Mouse (Mus musculus) megakaryocyte, embryonic 14.5 days (primary cell): ENCODE data around the gene Jmjd6. TPM values are rescaled to one million over a fixed set of nuclear protein-coding genes. Genes with fewer than 3 reads are reported as not detected.
"Not testable (repeated sequence)": the region's sequence is repeated elsewhere in the genome, so short reads cannot be mapped to it uniquely, and the experiment has no call there.

ENCODE experiments used
- H3K27me3 ChIP-seq: replicated peaks from 2 replicates; pipeline ENCODE3; 2012; ENCODE audit warnings: inconsistent platforms
- H3K36me3 ChIP-seq: replicated peaks from 2 replicates; pipeline ENCODE3; 2012; ENCODE audit warnings: low read length, inconsistent platforms, mixed read lengths
- H3K4me1 ChIP-seq: 2 replicates; pipeline ENCODE4 v1.6.1; 2012; ENCODE audit warnings: inconsistent platforms
- H3K4me3 ChIP-seq: replicated peaks from 2 replicates; pipeline ENCODE3; 2012; ENCODE audit warnings: moderate library complexity, mild to moderate bottlenecking, inconsistent platforms
- H3K9me3 ChIP-seq: 2 replicates; pipeline ENCODE4 v1.6.1; 2012; ENCODE audit warnings: inconsistent platforms
- FLI1 ChIP-seq: IDR thresholded peaks from 2 replicates; pipeline ENCODE4 v1.6.1; 2012; ENCODE audit warnings: low read length, inconsistent platforms, mixed read lengths
- GATA1 ChIP-seq: IDR thresholded peaks from 3 replicates; pipeline ENCODE4 v1.6.1; 2012; ENCODE audit warnings: mixed read lengths, low read length, inconsistent platforms, borderline replicate concordance
- polyA plus RNA-seq: library from polyadenylated mRNA; stranded (reverse); fragments of >175 nt; gene quantifications from 2 replicates; pipeline ENCODE4 v1.2.3, GENCODE M21; 2012; ENCODE audit warnings: low replicate concordance; ENCODE audit not compliant: insufficient read depth

The Jmjd6 gene
- polyA plus RNA-seq, 1 experiment, result 63.2 TPM

- Histone ChIP-seq H3K4me1 (peaks cover 32% of the 10 kb centered on the region), H3K9me3 (no peaks in the 10 kb centered on the region), H3K4me3 (no peak overlapping the region), H3K36me3 (peaks cover 6% of the 10 kb centered on the region), H3K27me3 (peaks cover 60% of the 10 kb centered on the region)
- TF ChIP-seq FLI1, result no peak
- TF ChIP-seq GATA1, result no peak
Observed at GRCm38 (mm10) chr11:116826550-116827504, 16.4 kb downstream of the Jmjd6 start.

GRCm38 (mm10) chr11:116825230-116825629 lies 18.0 kb downstream of the Jmjd6 start:
- Histone ChIP-seq H3K4me1 (peaks cover 48% of the 10 kb centered on the region), H3K36me3 (no peaks in the 10 kb centered on the region), H3K27me3 (peaks cover 73% of the 10 kb centered on the region), H3K4me3 (no peak overlapping the region), H3K9me3 (no peaks in the 10 kb centered on the region)
- no peak for TF ChIP-seq FLI1
- no peak for TF ChIP-seq GATA1

- not testable (repeated sequence) for H3K36me3 ChIP-seq, H3K9me3 ChIP-seq, H3K4me3 ChIP-seq
- H3K27me3 ChIP-seq, result peaks cover 77% of the 10 kb centered on the region
- H3K4me1 ChIP-seq, result peaks cover 40% of the 10 kb centered on the region
Observed at GRCm38 (mm10) chr11:116823885-116824284, 19.4 kb downstream of the Jmjd6 start.

- H3K36me3 ChIP-seq, result no peaks in the 10 kb centered on the region
- H3K4me3 ChIP-seq, result no peak overlapping the region
- H3K27me3 ChIP-seq, result peaks cover 77% of the 10 kb centered on the region
- no peak for TF ChIP-seq GATA1
- TF ChIP-seq FLI1, result no peak
- H3K9me3 ChIP-seq, result no peaks in the 10 kb centered on the region
- peaks cover 34% of the 10 kb centered on the region for H3K4me1 ChIP-seq
Observed at GRCm38 (mm10) chr11:116823255-116823654, 20.0 kb downstream of the Jmjd6 start.

DNA sequence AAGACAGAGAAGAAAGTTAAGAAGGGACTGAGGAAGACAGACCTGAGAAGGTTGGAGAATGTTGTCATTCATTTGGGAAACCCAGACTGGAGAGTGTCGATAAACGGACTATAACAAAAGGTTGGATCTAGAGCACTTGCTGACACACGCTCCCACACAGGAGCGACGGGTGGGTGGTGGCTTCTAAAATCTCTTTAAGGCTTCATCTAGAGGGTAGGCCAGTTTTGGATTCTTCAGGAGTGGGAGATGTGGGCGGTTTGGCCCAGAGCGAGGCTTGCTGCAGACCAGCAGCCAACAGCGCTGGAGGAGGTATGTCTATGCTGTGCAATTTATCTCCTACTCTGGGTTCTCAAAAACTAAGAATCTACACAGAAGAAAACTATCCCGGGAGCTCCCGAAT lies 20.6 kb downstream of the Jmjd6 start:
- TF ChIP-seq GATA1, result no peak
- TF ChIP-seq FLI1, result no peak
- Histone ChIP-seq H3K4me3 (no peak overlapping the region), H3K9me3 (no peaks in the 10 kb centered on the region), H3K4me1 (peaks cover 28% of the 10 kb centered on the region), H3K27me3 (peaks cover 76% of the 10 kb centered on the region), H3K36me3 (no peaks in the 10 kb centered on the region)

DNA sequence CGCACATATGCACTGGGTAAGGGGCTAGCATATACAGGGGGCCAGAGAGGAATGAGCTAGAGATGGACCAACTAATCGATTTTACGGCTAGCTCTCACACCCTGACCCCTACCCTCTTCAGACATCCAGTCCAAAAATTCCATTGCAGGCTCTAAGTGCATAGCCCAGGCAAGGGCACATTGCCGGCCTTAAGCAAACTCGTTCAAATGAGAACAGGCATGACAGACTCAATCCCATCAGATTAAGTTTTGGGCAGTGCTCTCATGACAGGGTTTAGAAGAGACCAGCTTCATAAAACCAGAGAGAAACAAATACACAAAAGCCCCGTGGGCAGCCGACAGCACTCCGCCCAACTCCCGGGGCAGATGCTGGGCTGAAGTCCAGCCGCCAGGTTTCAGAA lies 21.0 kb downstream of the Jmjd6 start:
- no peaks in the 10 kb centered on the region for H3K36me3 ChIP-seq
- TF ChIP-seq GATA1 (no peak), FLI1 (no peak)
- no peak overlapping the region for H3K4me3 ChIP-seq
- H3K9me3 ChIP-seq, result no peaks in the 10 kb centered on the region
- peaks cover 76% of the 10 kb centered on the region for H3K27me3 ChIP-seq
- peaks cover 24% of the 10 kb centered on the region for H3K4me1 ChIP-seq

GRCm38 (mm10) chr11:116821057-116821940 lies 21.9 kb downstream of the Jmjd6 start:
- no peak overlapping the region for H3K4me3 ChIP-seq
- peaks cover 18% of the 10 kb centered on the region for H3K4me1 ChIP-seq
- no peaks in the 10 kb centered on the region for H3K36me3 ChIP-seq
- no peak for TF ChIP-seq FLI1
- H3K27me3 ChIP-seq, result peaks cover 76% of the 10 kb centered on the region
- no peaks in the 10 kb centered on the region for H3K9me3 ChIP-seq

DNA sequence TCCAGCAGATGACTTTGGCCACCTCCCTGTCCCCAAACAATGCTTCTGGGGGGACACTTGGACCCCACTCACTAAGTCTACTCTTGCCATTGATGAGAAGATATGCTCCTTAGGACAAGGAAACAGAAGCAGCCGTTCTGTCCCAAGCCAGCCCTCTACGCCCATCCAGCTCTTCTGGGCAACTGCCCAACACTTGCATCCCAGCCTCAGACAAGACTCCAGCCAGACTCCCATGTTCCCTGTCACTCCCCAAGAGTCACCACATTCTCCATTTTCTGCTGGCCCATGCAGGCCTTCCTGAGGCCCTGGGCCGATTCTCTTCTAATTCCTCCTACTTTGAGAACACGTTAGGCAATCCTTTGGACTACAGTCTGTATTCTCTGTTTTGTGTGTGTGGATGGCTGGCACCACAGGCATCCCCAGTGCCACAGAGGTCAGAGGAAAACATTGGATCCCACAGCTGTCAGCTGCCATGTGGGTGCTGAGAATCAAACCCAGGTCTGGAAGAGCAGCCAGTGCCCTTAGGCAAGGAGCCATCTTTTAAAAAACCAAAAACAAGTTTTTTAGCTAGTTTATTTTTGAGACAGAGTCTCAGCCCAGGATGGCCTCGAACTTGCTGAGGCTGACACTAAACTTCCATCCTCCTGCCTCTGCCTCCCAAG lies 23.2 kb downstream of the Jmjd6 start:
- no peaks in the 10 kb centered on the region for H3K9me3 ChIP-seq

GRCm38 (mm10) chr11:116818722-116819121 lies 24.5 kb downstream of the Jmjd6 start:
- peaks cover 84% of the 10 kb centered on the region for H3K27me3 ChIP-seq
- no peaks in the 10 kb centered on the region for H3K9me3 ChIP-seq
- peaks cover 23% of the 10 kb centered on the region for H3K4me1 ChIP-seq
- TF ChIP-seq FLI1 (no peak), GATA1 (no peak)
- H3K36me3 ChIP-seq, result no peaks in the 10 kb centered on the region
- no peak overlapping the region for H3K4me3 ChIP-seq

More for the DNA sequence above, 23.2 kb downstream of the Jmjd6 start:
- no peaks in the 10 kb centered on the region for H3K36me3 ChIP-seq
- H3K27me3 ChIP-seq, result peaks cover 73% of the 10 kb centered on the region
- H3K4me3 ChIP-seq, result no peak overlapping the region
- TF ChIP-seq FLI1 (no peak), GATA1 (no peak)
- H3K4me1 ChIP-seq, result peaks cover 18% of the 10 kb centered on the region

DNA sequence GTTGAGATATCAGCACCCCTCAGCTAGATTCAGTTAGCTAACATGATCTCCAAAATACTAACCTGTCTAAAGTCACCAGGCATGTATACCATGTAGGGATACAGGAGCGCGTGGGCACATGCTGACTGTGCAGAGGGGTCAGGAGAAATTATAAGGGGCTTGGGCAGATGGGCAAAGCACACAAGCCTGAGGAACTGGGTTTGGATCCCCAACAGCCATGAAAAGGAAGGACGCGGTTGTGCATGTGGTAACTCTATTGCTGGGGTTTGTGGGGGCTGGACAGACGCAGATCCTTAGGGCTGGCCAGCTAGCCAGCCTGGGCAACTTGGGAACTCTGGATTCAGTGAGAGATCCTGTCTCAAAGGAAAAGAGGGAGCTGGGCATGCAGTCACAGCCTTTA lies 25.7 kb downstream of the Jmjd6 start:
- peaks cover 90% of the 10 kb centered on the region for H3K27me3 ChIP-seq
- TF ChIP-seq GATA1 (no peak), FLI1 (no peak)

More for the DNA sequence above, 25.7 kb downstream of the Jmjd6 start:
- Histone ChIP-seq H3K4me1 (peaks cover 26% of the 10 kb centered on the region), H3K4me3 (no peak overlapping the region), H3K9me3 (no peaks in the 10 kb centered on the region), H3K36me3 (no peaks in the 10 kb centered on the region)
